Comparison of ENCODE assay signal across 31 mouse cellular contexts in genomic region chrX:37141732-37142131, GRCm38 (mm10). TPM values are rescaled to one million over a fixed set of nuclear protein-coding genes. Genes with fewer than 3 reads are reported as not detected.
A peak's percentile ranks its signal among the peaks of the same experiment; 100 is the strongest.
DNase-seq lines count a peak whose midpoint lies in the region; ATAC-seq lines count a peak whose summit lies in the region.
"Had no signal": no experiment of that assay in that cellular context is flagged by ENCODE, and none has a peak within 500 bp of the region (broad histone marks: within the 10 kb centered on the region; RNA-seq: fewer than 3 reads in every experiment).

No protein-coding gene starts in this region.

- ATAC-seq in monocyte, adult 5-6 weeks (replicated peaks; ENCODE audit: insufficient number of reproducible peaks, low FRiP score, low TSS enrichment, poor library complexity, severe bottlenecking) = no peak
- ATAC-seq: forebrain, embryonic 15.5 days; hindbrain, embryonic 16.5 days; intestine, postnatal 0 days had no signal

- DNase-seq in thymus, postnatal 0 days (ENCODE audit: low spot score) = peak; percentile 21
- DNase-seq in thymus, postnatal 25 days = no peak
- DNase-seq in CD8-positive naive resting alpha-beta T cell, adult 2 months (ENCODE audit: low read depth in 2 of 2, low spot score in 2 of 2) = peak; percentile 23 to 41
- DNase-seq in induced T-regulatory cell, adult 2 months (ENCODE audit: low read depth) = peak; percentile 49
- no peak for DNase-seq in heart, adult 9 months (ENCODE audit: low spot score in 2 of 2)
- DNase-seq in lung, postnatal 4 days = no peak
- DNase-seq in retina, embryonic 14.5 days (ENCODE audit: low spot score) = no peak
- DNase-seq: adrenal gland, adult 8-10 months; adrenal gland, postnatal 25 days; B cell, adult 2 months; cerebellum, adult 11-12 months; cerebellum, adult 8-10 months; cerebellum, postnatal 10 days; cerebellum, postnatal 36 days; embryo, embryonic 11 days; gastrocnemius, postnatal 25 days; heart, adult 18-20 months had no signal

RNA-seq across cellular contexts. Expression of gene Nkap, which starts 15.1 kb away (rescaled TPM):
- polyA plus RNA-seq in thymus, postnatal 0 days (2015; fragmentation: Nextera tagmentation; extraction: Ambion mirVana) = 21.6 and 26.4 TPM in 2 replicates
- 31.6 to 37.5 TPM (median 35.5 TPM) in 3 replicates for total RNA-seq in monocyte, adult 5-6 weeks (2017)

RNA-seq across cellular contexts. Expression of gene Akap14, which starts 26.9 kb away (rescaled TPM):
- 0.17 TPM in 1 of 2 replicates, not detected in the other for polyA plus RNA-seq in thymus, postnatal 0 days (2015; fragmentation: Nextera tagmentation; extraction: Ambion mirVana)
- total RNA-seq in monocyte, adult 5-6 weeks (2017) = not detected in 3 replicates
- total RNA-seq: adrenal gland, adult 8-10 months; adrenal gland, postnatal 25 days; gastrocnemius, adult 8-10 months; gastrocnemius, postnatal 25 days; heart, adult 18-20 months; heart, postnatal 25 days; hematopoietic stem cell, adult 5-6 weeks; MEL had no signal
- polyA plus RNA-seq: embryonic facial prominence, embryonic 13.5 days; erythroblast, embryonic 14.5 days; heart, embryonic 10.5 days; heart, embryonic 13.5 days; heart, embryonic 16.5 days; intestine, embryonic 14.5 days had no signal

RNA-seq across cellular contexts. Expression of gene Upf3b, which starts 31.6 kb away (rescaled TPM):
- 21.7 and 25.0 TPM in 2 replicates for polyA plus RNA-seq in thymus, postnatal 0 days (2015; fragmentation: Nextera tagmentation; extraction: Ambion mirVana)
- 27.2 to 44.4 TPM (median 41.0 TPM) in 3 replicates for total RNA-seq in monocyte, adult 5-6 weeks (2017)

RNA-seq across cellular contexts. Expression of gene Ndufa1, which starts 49.2 kb away (rescaled TPM):
- 690 and 722 TPM in 2 replicates for polyA plus RNA-seq in thymus, postnatal 0 days (2015; fragmentation: Nextera tagmentation; extraction: Ambion mirVana)
- total RNA-seq in monocyte, adult 5-6 weeks (2017) = 127 to 140 TPM (median 128 TPM) in 3 replicates

RNA-seq across cellular contexts. Expression of gene Rnf113a1, which starts 49.3 kb away (rescaled TPM):
- 16.7 and 17.5 TPM in 2 replicates for polyA plus RNA-seq in thymus, postnatal 0 days (2015; fragmentation: Nextera tagmentation; extraction: Ambion mirVana)
- total RNA-seq in monocyte, adult 5-6 weeks (2017) = 0.29 to 2.1 TPM (median 2.0 TPM) in 3 replicates

Comparison
In these comparisons a context has a peak if more than half of its experiments do, and no peak if none do; other contexts are left out.
1. DNase-seq: peak in thymus, postnatal 0 days (single experiment), CD8-positive naive resting alpha-beta T cell, adult 2 months (2 of 2) and induced T-regulatory cell, adult 2 months (single experiment); none in thymus, postnatal 25 days (single experiment), heart, adult 9 months (0 of 2), lung, postnatal 4 days (0 of 2) and retina, embryonic 14.5 days (single experiment).